Comparison of ENCODE assay signal across 21 mouse cellular contexts in genomic region chr11:35670746-35671145, GRCm38 (mm10).
A peak's percentile ranks its signal among the peaks of the same experiment; 100 is the strongest.
DNase-seq lines count a peak whose midpoint lies in the region; ATAC-seq and TF ChIP-seq lines count a peak whose summit lies in the region.
"Had no signal": no experiment of that assay in that cellular context is flagged by ENCODE, and none has a peak within 500 bp of the region (broad histone marks: within the 10 kb centered on the region; RNA-seq: fewer than 3 reads in every experiment).

No protein-coding gene starts in this region.

- no peak overlapping the region for H3K4me3 ChIP-seq in hindbrain, postnatal 0 days (ENCODE audit: low read length)
- H3K4me3 ChIP-seq in hindbrain, embryonic 14.5 days (replicated peaks; ENCODE audit: low read length), result no peak overlapping the region
- no peak overlapping the region for H3K4me3 ChIP-seq in midbrain, postnatal 0 days (ENCODE audit: low read depth, low read length)
- H3K4me3 ChIP-seq in midbrain, embryonic 11.5 days (ENCODE audit: low read depth, low read length), result no peak overlapping the region
- H3K4me3 ChIP-seq: embryonic facial prominence, embryonic 13.5 days; forebrain, embryonic 12.5 days; heart, embryonic 10.5 days; hindbrain, embryonic 12.5 days; intestine, embryonic 15.5 days had no signal

- 54% methylated on average over 3 of the region's 3 CpGs for WGBS in hindbrain, postnatal 0 days
- 60% methylated on average over 3 of the region's 3 CpGs for WGBS in hindbrain, embryonic 14.5 days
- 57% methylated on average over 3 of the region's 3 CpGs for WGBS in midbrain, postnatal 0 days
- WGBS in midbrain, embryonic 11.5 days, result 67% methylated on average over 3 of the region's 3 CpGs

- no peak for TF ChIP-seq CTCF in hindbrain, postnatal 0 days (IDR thresholded peaks at IDR 0.05; ENCODE audit: low read depth)
- no peak for TF ChIP-seq CTCF in midbrain, postnatal 0 days (IDR thresholded peaks at IDR 0.05)

- H3K4me1 ChIP-seq in hindbrain, postnatal 0 days (ENCODE audit: insufficient read depth, low read length), result peaks cover 11% of the 10 kb centered on the region; the same call in 1 of the 2 replicates
- H3K4me1 ChIP-seq in hindbrain, embryonic 14.5 days (replicated peaks; ENCODE audit: control insufficient read depth, insufficient read depth, low read length), result no peaks in the 10 kb centered on the region
- H3K4me1 ChIP-seq in midbrain, postnatal 0 days (ENCODE audit: insufficient read depth, low read length), result no peaks in the 10 kb centered on the region
- no peaks in the 10 kb centered on the region for H3K4me1 ChIP-seq in midbrain, embryonic 11.5 days (ENCODE audit: control insufficient read depth, insufficient read depth, low read length)
- H3K4me1 ChIP-seq: embryonic facial prominence, embryonic 13.5 days; forebrain, embryonic 12.5 days; intestine, embryonic 15.5 days had no signal

- peak; percentile 37 for DNase-seq in cerebellum, adult 9-11 months
- DNase-seq in cerebellum, adult 11-12 months, result no peak
- no peak for DNase-seq in hindbrain, postnatal 0 days (ENCODE audit: low spot score)
- no peak for DNase-seq in hindbrain, embryonic 14.5 days (ENCODE audit: low spot score)
- DNase-seq in midbrain, postnatal 0 days (ENCODE audit: low spot score), result peak; percentile 46
- no peak for DNase-seq in midbrain, embryonic 11.5 days (ENCODE audit: low spot score, missing footprints)
- no peak for DNase-seq in ovary, postnatal 14 days (ENCODE audit: low spot score)
- DNase-seq: adrenal gland, postnatal 14 days; B cell, adult 2 months; gastrocnemius, postnatal 10 days; heart, adult 18-20 months; heart, postnatal 10 days; heart, postnatal 4 days had no signal

- H3K9me3 ChIP-seq in hindbrain, postnatal 0 days (ENCODE audit: low read length), result no peaks in the 10 kb centered on the region
- no peaks in the 10 kb centered on the region for H3K9me3 ChIP-seq in hindbrain, embryonic 14.5 days (ENCODE audit: control insufficient read depth, low read length)
- no peaks in the 10 kb centered on the region for H3K9me3 ChIP-seq in midbrain, postnatal 0 days (ENCODE audit: low read length)
- no peaks in the 10 kb centered on the region for H3K9me3 ChIP-seq in midbrain, embryonic 11.5 days (ENCODE audit: control insufficient read depth, low read length)
- H3K9me3 ChIP-seq: embryonic facial prominence, embryonic 13.5 days; forebrain, embryonic 12.5 days; heart, embryonic 10.5 days; hindbrain, embryonic 12.5 days; intestine, embryonic 15.5 days had no signal

- ATAC-seq in hindbrain, postnatal 0 days, result 0 out of 2 replicates have a peak, but pooled peaks have one; percentile 6
- ATAC-seq in hindbrain, embryonic 14.5 days (ENCODE audit: low FRiP score), result no peak
- no peak for ATAC-seq in midbrain, postnatal 0 days (ENCODE audit: low FRiP score)
- ATAC-seq in midbrain, embryonic 11.5 days (ENCODE audit: low FRiP score), result no peak
- ATAC-seq: CD4-positive, CD25-positive, alpha-beta regulatory T cell, adult 4 months; forebrain, embryonic 16.5 days; intestine, embryonic 15.5 days had no signal

- H3K4me2 ChIP-seq in hindbrain, postnatal 0 days (ENCODE audit: low read depth, low read length), result no peak overlapping the region
- H3K4me2 ChIP-seq in hindbrain, embryonic 14.5 days (replicated peaks), result no peak overlapping the region
- H3K4me2 ChIP-seq in midbrain, postnatal 0 days (ENCODE audit: low read depth, low read length, poor library complexity, severe bottlenecking), result no peak overlapping the region
- no peak overlapping the region for H3K4me2 ChIP-seq in midbrain, embryonic 11.5 days
- H3K4me2 ChIP-seq: embryonic facial prominence, embryonic 13.5 days; forebrain, embryonic 12.5 days; hindbrain, embryonic 12.5 days; intestine, embryonic 15.5 days had no signal

- H3K27me3 ChIP-seq in hindbrain, postnatal 0 days (ENCODE audit: insufficient read depth, low read length), result no peaks in the 10 kb centered on the region
- H3K27me3 ChIP-seq in hindbrain, embryonic 14.5 days (ENCODE audit: control insufficient read depth, insufficient read depth, low read length), result no peaks in the 10 kb centered on the region
- 0 out of 2 replicates have a peak, but pooled peaks cover 4% of the 10 kb centered on the region for H3K27me3 ChIP-seq in midbrain, postnatal 0 days (ENCODE audit: insufficient read depth, low read length)
- peaks cover 6% of the 10 kb centered on the region; the same call in 1 of the 2 replicates for H3K27me3 ChIP-seq in midbrain, embryonic 11.5 days (ENCODE audit: control insufficient read depth, insufficient read depth, low read length)
- H3K27me3 ChIP-seq: embryonic facial prominence, embryonic 13.5 days; hindbrain, embryonic 12.5 days; intestine, embryonic 15.5 days had no signal

- H3K36me3 ChIP-seq in hindbrain, postnatal 0 days (ENCODE audit: insufficient read depth, low read length), result no peaks in the 10 kb centered on the region
- H3K36me3 ChIP-seq in hindbrain, embryonic 14.5 days (replicated peaks; ENCODE audit: control insufficient read depth, insufficient read depth), result no peaks in the 10 kb centered on the region
- no peaks in the 10 kb centered on the region for H3K36me3 ChIP-seq in midbrain, postnatal 0 days (ENCODE audit: insufficient read depth, low read length)
- H3K36me3 ChIP-seq in midbrain, embryonic 11.5 days (ENCODE audit: control insufficient read depth, insufficient read depth, low read length), result no peaks in the 10 kb centered on the region
- H3K36me3 ChIP-seq: forebrain, embryonic 12.5 days; G1E; intestine, embryonic 15.5 days had no signal

- no peak overlapping the region for H3K9ac ChIP-seq in hindbrain, postnatal 0 days (replicated peaks; ENCODE audit: low read length)
- H3K9ac ChIP-seq in hindbrain, embryonic 14.5 days, result no peak overlapping the region
- H3K9ac ChIP-seq in midbrain, postnatal 0 days (replicated peaks; ENCODE audit: low read length, poor library complexity, severe bottlenecking), result no peak overlapping the region
- no peak overlapping the region for H3K9ac ChIP-seq in midbrain, embryonic 11.5 days (ENCODE audit: low read length)
- H3K9ac ChIP-seq: embryonic facial prominence, embryonic 13.5 days; forebrain, embryonic 12.5 days; hindbrain, embryonic 12.5 days; intestine, embryonic 15.5 days had no signal

- H3K27ac ChIP-seq in hindbrain, postnatal 0 days, result no peak overlapping the region
- H3K27ac ChIP-seq in hindbrain, embryonic 14.5 days, result no peak overlapping the region
- H3K27ac ChIP-seq in midbrain, postnatal 0 days (ENCODE audit: low read depth, low read length), result no peak overlapping the region
- H3K27ac ChIP-seq in midbrain, embryonic 11.5 days (ENCODE audit: low read depth, low read length), result no peak overlapping the region
- H3K27ac ChIP-seq: embryonic facial prominence, embryonic 13.5 days; forebrain, embryonic 12.5 days; heart, embryonic 10.5 days; hindbrain, embryonic 12.5 days; intestine, embryonic 15.5 days had no signal

Comparison
In these comparisons a context has a peak if more than half of its experiments do, and no peak if none do; other contexts are left out.
1. DNase-seq: peak in cerebellum, adult 9-11 months (single experiment) and midbrain, postnatal 0 days (single experiment); none in cerebellum, adult 11-12 months (single experiment), hindbrain, postnatal 0 days (single experiment), hindbrain, embryonic 14.5 days (single experiment), midbrain, embryonic 11.5 days (single experiment) and ovary, postnatal 14 days (single experiment).